Mouse (Mus musculus) testis, adult 2 months (tissue): ENCODE data around the gene Pin4.

ENCODE experiments used
- CTCF ChIP-seq: fragments of 200-500 bp; IDR thresholded peaks from 2 replicates; pipeline ENCODE4 v1.5.1; 2012; ENCODE audit warnings: low read depth, mild to moderate bottlenecking, inconsistent platforms, low read length, moderate library complexity; ENCODE audit not compliant: control insufficient read depth, insufficient read depth, insufficient replicate concordance
- POLR2A ChIP-seq: fragments of 200-500 bp; IDR thresholded peaks from 2 replicates; pipeline ENCODE4 v1.6.1; 2012; ENCODE audit warnings: low read depth, mild to moderate bottlenecking, inconsistent platforms, low read length, moderate library complexity; ENCODE audit not compliant: control insufficient read depth

DNA sequence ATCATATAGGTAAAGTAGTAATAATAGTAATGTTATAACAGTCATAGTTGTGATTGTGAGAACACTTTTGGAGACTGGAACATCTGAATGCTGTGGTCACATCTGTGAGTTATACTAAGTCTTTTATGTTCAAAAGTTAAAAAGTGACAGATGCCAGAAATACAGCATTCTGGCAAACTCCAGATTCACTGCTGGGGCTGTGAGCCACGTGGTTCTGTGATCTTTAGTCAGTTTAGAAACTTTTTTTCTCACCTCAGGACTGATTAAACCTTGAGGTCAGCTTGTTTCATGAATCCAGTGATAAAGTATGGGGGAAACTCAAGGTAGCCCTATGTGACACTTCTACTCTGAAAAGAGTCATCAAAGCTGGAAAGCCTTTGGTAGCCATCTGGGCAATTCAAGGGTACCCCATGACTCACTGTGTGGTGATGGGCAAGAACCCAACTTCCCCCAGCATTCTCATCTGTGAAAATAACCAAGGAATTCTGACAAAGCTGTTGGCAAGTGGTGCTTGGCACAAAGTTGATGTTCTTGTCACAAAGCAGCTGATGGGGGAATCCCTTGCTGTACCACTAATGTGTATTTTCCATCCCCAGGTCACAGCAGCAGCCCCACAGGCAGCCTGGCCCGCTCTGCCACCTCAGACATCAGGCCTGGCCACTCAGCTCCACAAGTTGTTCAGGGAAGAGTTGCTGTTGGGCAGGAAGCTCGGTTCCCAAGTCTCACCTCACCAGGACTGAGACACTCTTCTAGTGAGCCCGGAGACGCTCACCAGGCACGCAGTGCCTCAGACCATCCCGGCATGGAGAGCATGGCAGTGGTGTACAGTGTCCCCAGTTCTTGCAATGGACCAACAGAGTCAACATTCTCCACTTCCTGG is 42.1 kb upstream of the Pin4 start:
- no peak for TF ChIP-seq POLR2A
- TF ChIP-seq CTCF, result no peak
